Mouse (Mus musculus) Patski (cell line): ENCODE data around the gene Gm20509. TPM values are rescaled to one million over a fixed set of nuclear protein-coding genes. Genes with fewer than 3 reads are reported as not detected.
"Not testable (repeated sequence)": the region's sequence is repeated elsewhere in the genome, so short reads cannot be mapped to it uniquely, and the experiment has no call there.

Experiments used
- ATAC-seq: fragments of 100-300 bp; one replicate; pipeline ENCODE4 v1.8.0; 2021
- CTCF ChIA-PET: fragments of 350-600 bp; sonication (Branson Sonifier 250); formaldehyde crosslinking; loops from one replicate; lab custom pipeline; 2022; ENCODE audit warnings: inconsistent platforms; lab: Charles Lee
- POLR2A ChIA-PET: fragments of 350-600 bp; sonication (Branson Sonifier 250); formaldehyde crosslinking; loops from one replicate; lab custom pipeline; 2022; ENCODE audit warnings: antibody characterized with exemption, inconsistent platforms; lab: Charles Lee
- DNase-seq: peaks from one replicate; pipeline ENCODE4 v3.0.0-alpha.2; 2011; ENCODE audit warnings: low read depth, low spot score
- H3K27me3 ChIP-seq: fragments of 371-371 bp; one replicate; pipeline ENCODE4 v1.5.1; 2021
- CTCF ChIP-seq: fragments of 100-300 bp; IDR thresholded peaks from one replicate; pipeline ENCODE4 v1.5.1; 2021
- in situ Hi-C: fragments of 300-500 bp; cut with MboI; formaldehyde crosslinking; loops from 3 replicates; pipeline ENCODE4 v1.11.1; 2018; ENCODE audit warnings: low pct_unique_long_range_greater_than_20kb, mixed read lengths
- polyA plus RNA-seq: library from polyadenylated mRNA; unstranded; gene quantifications from one replicate; pipeline ENCODE4 v1.2.3, GENCODE M21; 2021

The Gm20509 gene
- polyA plus RNA-seq, 1 experiment from 2014 or later, result not detected

- DNase-seq, result no peak
- H3K27me3 ChIP-seq, result peaks cover 13% of the 10 kb centered on the region
- no peak for ATAC-seq
Observed at GRCm38 (mm10) chr9:73097898-73098297, 4.4 kb upstream of the Gm20509 start.

GRCm38 (mm10) chr9:73101536-73101935 lies 734 bp upstream of the Gm20509 start, which contains the start of gene Khdc3:
Khdc3 (plus strand) TSS chr9:73101836.
- peaks cover 9% of the 10 kb centered on the region for H3K27me3 ChIP-seq
- no peak for TF ChIP-seq CTCF
- in situ Hi-C loops, result no loop called here
- ATAC-seq, result no peak
- POLR2A ChIA-PET, result no interaction called here
- CTCF ChIA-PET, result no interaction called here
- no peak for DNase-seq

More at GRCm38 (mm10) chr9:73097898-73098297, 4.4 kb upstream of the Gm20509 start:
- in situ Hi-C loops, result loop anchor here (10.0 kb wide), 1 partner anchor 333 kb away; no protein-coding TSS in a partner anchor
- ChIA-PET POLR2A (interaction anchor here (1.0 kb wide), 1 partner anchor 15 kb away, joined by 4 read pairs; no protein-coding TSS in a partner anchor), CTCF (interaction anchor here (0.7 kb wide), 1 partner anchor 53 kb away, joined by 3 read pairs; the partner anchor contains the start of gene Rab27a)
- TF ChIP-seq CTCF, result no peak

- in situ Hi-C loops, result no loop called here
- ChIA-PET POLR2A (no interaction called here), CTCF (no interaction called here)
- DNase-seq (no peak), ATAC-seq (no peak)
- no peak for TF ChIP-seq CTCF
- peaks cover 4% of the 10 kb centered on the region for H3K27me3 ChIP-seq
Observed at GRCm38 (mm10) chr9:73103159-73103879, 1.0 kb downstream of the Gm20509 start.

GRCm38 (mm10) chr9:73103880-73104198 lies 1.6 kb downstream of the Gm20509 start:
- H3K27me3 ChIP-seq, result peaks cover 4% of the 10 kb centered on the region
- no peak for DNase-seq
- TF ChIP-seq CTCF, result no peak
- ChIA-PET CTCF (no interaction called here), POLR2A (no interaction called here)
- in situ Hi-C loops, result no loop called here
- no peak for ATAC-seq

GRCm38 (mm10) chr9:73105141-73105540 lies 2.9 kb downstream of the Gm20509 start:
- in situ Hi-C loops, result no loop called here
- ChIA-PET CTCF (no interaction called here), POLR2A (no interaction called here)
- ATAC-seq (no peak), DNase-seq (no peak)
- no peak for TF ChIP-seq CTCF
- peaks cover 4% of the 10 kb centered on the region for H3K27me3 ChIP-seq

GRCm38 (mm10) chr9:73105771-73106170 lies 3.5 kb downstream of the Gm20509 start:
- ATAC-seq (no peak), DNase-seq (no peak)
- peaks cover 4% of the 10 kb centered on the region for H3K27me3 ChIP-seq
- POLR2A ChIA-PET, result no interaction called here
- TF ChIP-seq CTCF, result no peak
- in situ Hi-C loops, result no loop called here
- CTCF ChIA-PET, result no interaction called here

- no peak for TF ChIP-seq CTCF
- in situ Hi-C loops, result no loop called here
- DNase-seq (peak; percentile 39), ATAC-seq (peak; percentile 93)
- ChIA-PET CTCF (no interaction called here), POLR2A (no interaction called here)
- no peaks in the 10 kb centered on the region for H3K27me3 ChIP-seq
Observed at GRCm38 (mm10) chr9:73112919-73113906, 10.9 kb downstream of the Gm20509 start, which contains the start of gene Rsl24d1. Rsl24d1 (plus strand) TSS chr9:73113426.

- CTCF ChIA-PET, result not testable (repeated sequence)
Observed at GRCm38 (mm10) chr9:73116704-73117103, 14.4 kb downstream of the Gm20509 start.

GRCm38 (mm10) chr9:73118012-73118411 lies 15.7 kb downstream of the Gm20509 start:
- in situ Hi-C loops, result no loop called here
- ChIA-PET POLR2A (no interaction called here), CTCF (no interaction called here)
- DNase-seq, result no peak
- no peaks in the 10 kb centered on the region for H3K27me3 ChIP-seq
- peak; percentile 36 for TF ChIP-seq CTCF
- no peak for ATAC-seq

More at GRCm38 (mm10) chr9:73116704-73117103, 14.4 kb downstream of the Gm20509 start:
- H3K27me3 ChIP-seq, in situ Hi-C loops, POLR2A ChIA-PET, DNase-seq, ATAC-seq: not testable (repeated sequence)

GRCm38 (mm10) chr9:73121735-73122134 lies 19.5 kb downstream of the Gm20509 start:
- peak; percentile 48 for TF ChIP-seq CTCF
- in situ Hi-C loops, result no loop called here
- H3K27me3 ChIP-seq, result no peaks in the 10 kb centered on the region
- ATAC-seq (no peak), DNase-seq (no peak)
- CTCF ChIA-PET, result no interaction called here
- POLR2A ChIA-PET, result no interaction called here
